Mouse (Mus musculus): ENCODE measurements around the gene Jmy.

DNA sequence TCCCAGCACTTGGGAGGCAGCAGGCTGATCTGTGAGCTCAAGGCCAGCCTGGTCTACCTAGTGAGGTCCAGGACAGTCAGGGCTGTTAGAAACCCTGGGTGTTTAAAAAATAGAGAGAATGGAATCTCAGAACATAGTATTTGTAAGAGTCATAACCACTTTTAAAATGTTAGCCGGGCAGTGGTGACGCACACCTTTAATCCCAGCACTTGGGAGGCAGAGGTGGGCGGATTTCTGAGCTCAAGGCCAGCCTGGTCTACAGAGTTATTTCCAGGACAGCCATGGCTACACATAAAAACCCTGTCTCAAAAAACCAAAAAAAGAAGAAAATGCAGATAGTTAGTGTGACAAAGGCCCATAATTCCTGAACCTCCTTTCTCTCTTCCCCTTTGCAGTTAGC is 15.3 kb downstream of the Jmy start:
- TF ChIP-seq CTCF (IDR thresholded peaks at IDR 0.05; ENCODE audit: low read depth, low read length) (no peak), POLR2A (IDR thresholded peaks at IDR 0.05; ENCODE audit: borderline replicate concordance, low read depth, low read length) (no peak)

Measured in bone marrow macrophage, adult 2 months (primary cell).